Mouse (Mus musculus) erythroblast, embryonic 14.5 days (primary cell): ENCODE measurements around the gene Zfp729b.

Source experiments
- GATA1 ChIP-seq: IDR thresholded peaks from 2 replicates; pipeline ENCODE4 v1.6.1; 2012; ENCODE audit warnings: low read length, inconsistent platforms, mixed read lengths
- TAL1 ChIP-seq: IDR thresholded peaks from 3 replicates; pipeline ENCODE4 v1.6.1; 2012; ENCODE audit warnings: low read length, inconsistent platforms, mixed read lengths

- no peak for TF ChIP-seq GATA1
- no peak for TF ChIP-seq TAL1
Observed at GRCm38 (mm10) chr13:67545941-67546340, 63.6 kb downstream of the Zfp729b start.
